Mouse (Mus musculus) liver, embryonic 14.5 days (tissue): ENCODE measurements around the gene Crtac1.

Experiments
- CTCF ChIP-seq: IDR thresholded peaks from 2 replicates; pipeline ENCODE4 v1.5.1; 2016; ENCODE audit warnings: antibody characterized with exemption, low read depth, control low read depth
- EP300 ChIP-seq: IDR thresholded peaks from 2 replicates; pipeline ENCODE4 v1.6.1; 2016; ENCODE audit warnings: antibody characterized with exemption, low read depth

- TF ChIP-seq CTCF (no peak), EP300 (no peak)
Observed at GRCm38 (mm10) chr19:42288361-42288760, 143.2 kb downstream of the Crtac1 start.
